Mouse (Mus musculus) G1E (cell line): ENCODE measurements around the gene Aarsd1.

Experiments used
- CTCF ChIP-seq: IDR thresholded peaks from 2 replicates; pipeline ENCODE4 v1.5.1; 2012; ENCODE audit warnings: low read depth, low read length, inconsistent platforms, mixed read lengths
- GATA2 ChIP-seq: IDR thresholded peaks from 2 replicates; pipeline ENCODE4 v1.6.1; 2012; ENCODE audit warnings: low read depth, low read length, inconsistent platforms, borderline replicate concordance
- TAL1 ChIP-seq: conservative IDR thresholded peaks from 2 replicates; pipeline ENCODE4 v1.6.1; 2012; ENCODE audit warnings: low read depth, low read length, inconsistent platforms, mixed read lengths

DNA sequence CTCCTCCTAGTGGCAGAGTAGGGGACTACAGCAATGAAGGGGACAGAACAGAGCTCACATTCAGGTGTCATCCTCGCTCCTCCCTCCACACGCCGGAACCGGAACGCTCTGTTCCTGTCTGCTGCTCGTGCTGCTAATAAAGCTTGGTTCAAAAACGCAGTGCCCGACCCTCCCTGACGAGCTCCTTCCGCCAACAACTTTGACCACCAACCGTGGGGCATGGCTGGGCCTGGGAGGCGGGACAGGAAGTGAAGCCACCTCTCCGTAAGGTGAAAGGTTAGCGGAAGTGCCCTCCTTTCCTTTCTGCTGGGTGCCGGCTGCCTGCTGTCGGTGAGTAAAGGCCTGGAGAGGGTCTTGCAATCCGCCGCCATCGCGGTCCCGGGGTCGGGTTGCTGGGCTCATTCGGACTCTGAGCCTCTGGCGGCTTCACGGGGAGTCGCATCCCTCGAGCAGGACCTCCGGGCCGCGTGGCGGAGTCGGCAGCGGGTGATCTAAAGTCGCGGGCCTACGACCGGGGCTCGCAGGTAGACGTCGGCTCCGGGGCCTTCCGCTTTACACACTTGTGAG, 24.8 kb upstream of the Aarsd1 start, which contains the start of gene Rpl27:
- peak; percentile 62 for TF ChIP-seq CTCF
- TF ChIP-seq TAL1, result no peak
- TF ChIP-seq GATA2, result no peak
